Mouse (Mus musculus) midbrain, embryonic 15.5 days (tissue): ENCODE data around the gene 1700022I11Rik. TPM values are rescaled to one million over a fixed set of nuclear protein-coding genes. Genes with fewer than 3 reads are reported as not detected.

Source experiments
- ATAC-seq: fragments of 200-750 bp; cut with Nextera tagmentation; replicated peaks from 2 replicates; pipeline ENCODE4 v1.8.0; 2017; ENCODE audit warnings: moderate TSS enrichment
- H3K27ac ChIP-seq: fragments of 300-500 bp; sonication (generic); 2 replicates; pipeline ENCODE4 v1.5.1; 2015; ENCODE audit warnings: mild to moderate bottlenecking, inconsistent platforms
- H3K27me3 ChIP-seq: fragments of 300-500 bp; sonication (generic); replicated peaks from 2 replicates; pipeline ENCODE4 v1.6.1; 2015; ENCODE audit warnings: inconsistent platforms
- H3K36me3 ChIP-seq: fragments of 300-500 bp; sonication (generic); replicated peaks from 2 replicates; pipeline ENCODE4 v1.6.1; 2015; ENCODE audit warnings: inconsistent platforms
- H3K4me1 ChIP-seq: fragments of 300-500 bp; sonication (generic); 2 replicates; pipeline ENCODE4 v1.6.1; 2015; ENCODE audit warnings: inconsistent platforms
- H3K4me2 ChIP-seq: fragments of 300-500 bp; sonication (generic); 2 replicates; pipeline ENCODE4 v1.6.1; 2015; ENCODE audit warnings: inconsistent platforms, mild to moderate bottlenecking, moderate library complexity
- H3K4me3 ChIP-seq: fragments of 300-500 bp; sonication (generic); 2 replicates; pipeline ENCODE4 v1.5.1; 2015; ENCODE audit warnings: mild to moderate bottlenecking, inconsistent platforms
- H3K9ac ChIP-seq: fragments of 300-500 bp; sonication (generic); 2 replicates; pipeline ENCODE4 v1.6.1; 2015; ENCODE audit warnings: mild to moderate bottlenecking, inconsistent platforms
- H3K9me3 ChIP-seq: fragments of 300-500 bp; sonication (generic); 2 replicates; pipeline ENCODE4 v1.6.1; 2016; ENCODE audit warnings: inconsistent platforms
- WGBS: fragments of 180-500 bp; shearing (Covaris S2); methylation state at CpG from one replicate; pipeline ENCODE4 v1.1.7; 2015; ENCODE audit warnings: mixed read lengths; 5-methylcytosine and 5-hydroxymethylcytosine counted together
- polyA plus RNA-seq: library from polyadenylated mRNA; unstranded; fragments of >200 nt; fragmentation: Nextera tagmentation; extraction: Ambion mirVana; gene quantifications from 2 replicates; pipeline ENCODE4 v1.2.1, GENCODE M21; 2015

1700022I11Rik gene
- polyA plus RNA-seq, 1 experiment from 2014 or later = 0.50 TPM

DNA sequence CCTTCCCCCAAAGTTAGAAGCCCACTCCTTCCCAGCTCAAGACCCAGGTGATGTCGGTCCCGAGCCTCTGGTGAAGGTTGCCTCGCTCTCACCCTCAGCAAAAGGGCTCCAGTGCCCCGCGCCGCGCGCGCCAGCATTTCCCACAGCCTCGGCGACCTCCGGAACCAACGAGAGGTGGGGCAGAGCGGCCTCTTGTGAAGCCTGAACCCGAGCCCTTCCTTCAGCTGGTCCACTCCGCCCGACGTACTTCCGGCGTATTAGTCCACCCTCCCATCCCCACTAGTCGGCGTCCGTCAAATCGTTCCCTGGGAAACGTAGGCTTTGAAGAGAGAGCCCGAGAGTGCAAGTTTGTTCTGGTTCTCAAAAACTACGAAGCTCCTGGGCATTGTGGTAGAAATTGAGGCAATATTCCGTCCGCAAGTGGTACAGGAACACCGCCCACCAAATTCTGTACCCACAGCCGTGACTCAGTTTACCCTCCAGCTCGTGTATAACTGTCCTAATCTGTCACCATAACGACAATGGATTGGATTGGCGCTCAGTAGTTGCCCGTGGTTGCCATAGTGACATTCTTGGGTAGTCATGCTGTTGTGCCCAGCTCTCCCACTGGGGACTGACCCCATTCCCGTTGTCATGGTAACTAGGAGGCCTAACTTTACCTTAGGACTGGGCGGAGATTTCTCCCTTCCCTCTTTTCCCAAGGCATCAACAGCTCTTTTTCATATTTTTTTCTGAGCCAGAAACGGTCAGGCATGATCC is 62.0 kb downstream of the 1700022I11Rik start, which contains the start of gene Stoml2:
TSS of gene Stoml2 (minus strand) at position 474 of the 759 bp plus-strand sequence.
- WGBS = under 1% methylated on average over 38 of the region's 38 CpGs
- H3K4me1 ChIP-seq = peaks cover 28% of the 10 kb centered on the region
- H3K9ac ChIP-seq = peak within 1 kb of the TSS; percentile 67
- H3K4me2 ChIP-seq = peak within 1 kb of the TSS; percentile 86
- no peaks in the 10 kb centered on the region for H3K9me3 ChIP-seq
- peak within 1 kb of the TSS; percentile 82 for H3K27ac ChIP-seq
- peaks cover 51% of the 10 kb centered on the region for H3K36me3 ChIP-seq
- peak within 1 kb of the TSS; percentile 64 for H3K4me3 ChIP-seq
- H3K27me3 ChIP-seq = no peaks in the 10 kb centered on the region
- ATAC-seq = peak; percentile 96

DNA sequence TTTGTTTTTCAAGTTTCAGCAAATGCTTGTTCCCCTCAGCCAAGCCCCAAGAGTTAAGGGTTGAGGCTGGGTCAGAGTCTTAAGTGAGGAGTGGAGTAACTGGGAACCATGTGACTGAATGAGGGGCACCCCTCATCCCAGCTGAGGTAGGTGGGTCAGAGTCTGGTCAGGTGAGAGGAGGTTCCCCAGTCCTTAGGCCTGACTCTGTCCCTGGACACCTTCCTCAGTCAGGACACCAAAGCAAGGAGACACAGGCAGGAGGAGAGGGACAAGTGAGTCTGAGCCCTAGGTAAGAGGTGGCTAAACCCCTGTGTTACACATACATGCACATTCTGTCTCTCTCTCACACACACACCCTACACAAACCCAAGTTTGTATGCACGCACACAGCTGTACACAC is 63.1 kb downstream of the 1700022I11Rik start:
- H3K4me2 ChIP-seq = no peak overlapping the region
- H3K4me1 ChIP-seq = peaks cover 33% of the 10 kb centered on the region
- H3K36me3 ChIP-seq = peaks cover 50% of the 10 kb centered on the region
- no peaks in the 10 kb centered on the region for H3K9me3 ChIP-seq
- H3K4me3 ChIP-seq = no peak overlapping the region
- 95% methylated on average over 1 of the region's 1 CpGs for WGBS
- H3K27ac ChIP-seq = peak overlapping the region; percentile 82
- H3K27me3 ChIP-seq = no peaks in the 10 kb centered on the region
- no peak overlapping the region for H3K9ac ChIP-seq
- ATAC-seq = no peak

Other genes starting within 250 kb of the 1700022I11Rik start
- gene 4930578G10Rik, start 234.1 kb upstream of the 1700022I11Rik start, polyA plus RNA-seq = 0.61 TPM in 1 of 2 replicates, not detected in the other
- gene Ccl19, start 213.0 kb upstream of the 1700022I11Rik start, polyA plus RNA-seq = not detected in 2 replicates
- 1.0 and 1.2 TPM in 2 replicates for gene Ccl21a, start 195.6 kb upstream of the 1700022I11Rik start, polyA plus RNA-seq
- gene Fam205a1, start 115.7 kb upstream of the 1700022I11Rik start, polyA plus RNA-seq = not detected in 2 replicates
- 0.51 and 0.61 TPM in 2 replicates for gene Gm12394, start 112.8 kb upstream of the 1700022I11Rik start, polyA plus RNA-seq
- gene Fam205c, start 95.4 kb upstream of the 1700022I11Rik start, polyA plus RNA-seq = 1.9 and 2.1 TPM in 2 replicates
- gene Phf24, start 52.9 kb upstream of the 1700022I11Rik start, polyA plus RNA-seq = 40.5 and 41.2 TPM in 2 replicates
- gene Dnajb5, start 19.8 kb upstream of the 1700022I11Rik start, polyA plus RNA-seq = 51.5 and 53.0 TPM in 2 replicates
- gene Vcp, start 30.9 kb downstream of the 1700022I11Rik start, polyA plus RNA-seq = 485 and 501 TPM in 2 replicates
- gene Fancg, start 40.9 kb downstream of the 1700022I11Rik start, polyA plus RNA-seq = 22.8 and 29.5 TPM in 2 replicates
- 29.1 and 34.0 TPM in 2 replicates for gene Pigo, start 56.2 kb downstream of the 1700022I11Rik start, polyA plus RNA-seq
- 218 and 235 TPM in 2 replicates for gene Stoml2, start 62.1 kb downstream of the 1700022I11Rik start, polyA plus RNA-seq
- 52.0 and 55.3 TPM in 2 replicates for gene Fam214b, start 76.6 kb downstream of the 1700022I11Rik start, polyA plus RNA-seq
- 20.1 and 21.2 TPM in 2 replicates for gene Unc13b, start 89.3 kb downstream of the 1700022I11Rik start, polyA plus RNA-seq